Mouse (Mus musculus) cortical plate, adult 2 months (tissue): Measurements from ENCODE around the gene Tex261. TPM values are rescaled to one million over a fixed set of nuclear protein-coding genes. Genes with fewer than 3 reads are reported as not detected.

Experiments
- H3K27ac ChIP-seq: fragments of 200-500 bp; 2 replicates; pipeline ENCODE4 v1.5.1; 2012; ENCODE audit warnings: low read length, control low read depth, inconsistent platforms; ENCODE audit not compliant: insufficient read depth
- H3K4me1 ChIP-seq: fragments of 200-500 bp; 2 replicates; pipeline ENCODE4 v1.6.1; 2011; ENCODE audit warnings: low read length; ENCODE audit not compliant: control insufficient read depth, insufficient read depth
- H3K4me3 ChIP-seq: fragments of 200-500 bp; 2 replicates; pipeline ENCODE4 v1.5.1; 2011; ENCODE audit warnings: mild to moderate bottlenecking, low read length, control low read depth; ENCODE audit not compliant: insufficient read depth
- CTCF ChIP-seq: fragments of 200-500 bp; IDR thresholded peaks from 2 replicates; pipeline ENCODE4 v1.5.1; 2011; ENCODE audit warnings: mild to moderate bottlenecking, control low read depth, low read length; ENCODE audit not compliant: insufficient read depth; ENCODE audit errors: extremely low read depth
- POLR2A ChIP-seq: fragments of 200-500 bp; IDR thresholded peaks from 2 replicates; pipeline ENCODE4 v1.6.1; 2011; ENCODE audit warnings: mild to moderate bottlenecking, low read length, control low read depth; ENCODE audit not compliant: insufficient read depth; ENCODE audit errors: extremely low read depth
- polyA plus RNA-seq: library from polyadenylated mRNA; depleted of rRNA; stranded (reverse); fragments of >200 nt; gene quantifications from 2 replicates; pipeline ENCODE4 v1.2.3, GENCODE M21; 2012; rRNA removed

The Tex261 gene
- polyA plus RNA-seq, 1 experiment, result 39.8 TPM

DNA sequence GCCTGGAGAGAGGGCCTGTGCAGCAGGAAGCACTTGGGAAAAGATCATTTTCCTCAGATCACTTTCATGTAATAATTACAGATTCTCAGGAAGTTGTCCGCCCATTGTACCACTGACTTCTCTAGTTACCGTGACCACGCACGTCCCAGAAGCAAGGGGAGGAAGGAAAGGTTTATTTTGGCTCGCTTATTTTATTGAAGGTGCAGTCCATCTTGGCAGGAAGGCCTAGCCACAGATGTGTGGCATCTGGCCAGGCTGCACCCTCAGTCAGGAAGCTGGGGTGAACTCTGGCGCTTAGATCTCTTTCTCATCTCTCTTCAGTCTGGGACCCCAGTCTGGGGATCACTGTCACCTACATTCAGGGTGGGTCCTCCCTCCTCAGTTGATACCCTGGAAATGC lies 37.0 kb downstream of the Tex261 start:
- no peak for TF ChIP-seq POLR2A
- TF ChIP-seq CTCF, result no peak
- H3K4me3 ChIP-seq, result no peak overlapping the region
- H3K27ac ChIP-seq, result no peak overlapping the region
- H3K4me1 ChIP-seq, result no peaks in the 10 kb centered on the region

DNA sequence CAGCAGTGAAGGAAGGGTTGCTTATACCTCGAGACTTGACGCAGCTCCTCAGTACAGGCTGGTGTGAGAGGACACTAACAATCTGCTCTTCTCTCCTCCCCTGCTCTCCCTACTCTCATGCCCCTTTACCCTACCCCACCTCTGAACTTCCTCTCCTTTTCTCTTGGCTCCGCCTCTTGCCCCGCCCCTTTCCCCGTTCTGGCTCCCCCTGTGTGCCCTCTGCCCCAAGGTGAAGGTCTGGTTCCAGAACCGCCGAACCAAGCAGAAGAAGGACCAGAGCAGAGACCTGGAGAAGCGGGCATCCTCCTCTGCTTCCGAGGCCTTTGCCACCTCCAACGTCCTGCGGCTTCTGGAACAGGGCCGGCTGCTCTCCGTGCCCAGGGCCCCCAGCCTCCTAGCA lies 38.3 kb downstream of the Tex261 start:
- H3K27ac ChIP-seq, result no peak overlapping the region
- H3K4me3 ChIP-seq, result no peak overlapping the region
- H3K4me1 ChIP-seq, result no peaks in the 10 kb centered on the region
- no peak for TF ChIP-seq POLR2A
- no peak for TF ChIP-seq CTCF

DNA sequence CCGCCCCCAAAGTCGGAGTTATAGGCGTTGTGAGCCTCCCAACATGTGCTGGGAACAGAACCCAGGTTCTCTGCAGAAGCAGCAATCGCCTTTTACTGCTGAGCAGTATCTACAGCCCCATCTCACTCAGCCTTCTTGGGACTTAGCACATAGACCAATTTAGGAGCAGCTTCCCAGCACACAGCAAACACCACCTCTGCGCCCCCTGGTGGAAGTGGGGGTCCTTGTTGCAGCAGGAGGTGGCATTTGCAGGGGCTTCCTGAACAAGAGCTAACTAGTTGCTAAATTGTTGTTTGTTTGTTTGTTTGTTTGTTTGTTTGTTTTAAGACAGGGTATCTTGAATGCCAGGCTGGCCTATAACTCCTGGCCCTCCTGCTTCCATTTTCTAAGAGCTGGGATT lies 44.5 kb downstream of the Tex261 start:
- TF ChIP-seq CTCF, result peak; percentile 54
- no peak for TF ChIP-seq POLR2A
- no peak overlapping the region for H3K27ac ChIP-seq
- no peak overlapping the region for H3K4me3 ChIP-seq
- H3K4me1 ChIP-seq, result no peaks in the 10 kb centered on the region

DNA sequence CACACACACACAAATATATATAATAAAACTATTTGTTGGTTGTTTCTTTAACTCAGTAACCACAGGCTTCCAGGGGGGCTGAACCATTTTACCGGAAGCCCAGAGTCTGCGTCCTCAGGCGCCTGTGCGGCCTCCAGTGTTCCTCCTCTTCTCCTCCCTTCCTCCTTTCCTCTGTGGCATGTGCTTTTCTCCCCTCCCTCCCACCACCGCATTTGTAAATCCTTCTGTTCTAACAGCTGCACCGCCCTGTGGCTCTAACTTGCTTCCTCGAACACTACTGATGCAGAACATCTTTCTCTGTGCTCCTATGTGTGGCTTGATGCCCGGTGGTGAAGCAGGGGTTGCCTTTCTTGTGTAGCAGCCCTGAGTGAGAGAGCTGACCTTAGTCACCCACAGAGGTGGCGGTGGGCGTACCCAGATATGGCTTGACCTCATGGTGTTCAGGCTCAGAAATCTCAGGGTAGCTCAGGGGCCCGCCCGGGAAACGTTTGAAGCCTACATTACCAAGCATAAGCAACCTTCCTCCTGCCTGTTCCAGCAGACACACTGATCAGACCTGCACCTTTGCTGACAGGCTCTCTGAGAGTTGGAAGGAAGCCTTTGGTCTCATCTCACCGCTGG lies 46.2 kb downstream of the Tex261 start:
- H3K4me3 ChIP-seq, result no peak overlapping the region
- no peaks in the 10 kb centered on the region for H3K4me1 ChIP-seq
- no peak for TF ChIP-seq CTCF
- H3K27ac ChIP-seq, result no peak overlapping the region

DNA sequence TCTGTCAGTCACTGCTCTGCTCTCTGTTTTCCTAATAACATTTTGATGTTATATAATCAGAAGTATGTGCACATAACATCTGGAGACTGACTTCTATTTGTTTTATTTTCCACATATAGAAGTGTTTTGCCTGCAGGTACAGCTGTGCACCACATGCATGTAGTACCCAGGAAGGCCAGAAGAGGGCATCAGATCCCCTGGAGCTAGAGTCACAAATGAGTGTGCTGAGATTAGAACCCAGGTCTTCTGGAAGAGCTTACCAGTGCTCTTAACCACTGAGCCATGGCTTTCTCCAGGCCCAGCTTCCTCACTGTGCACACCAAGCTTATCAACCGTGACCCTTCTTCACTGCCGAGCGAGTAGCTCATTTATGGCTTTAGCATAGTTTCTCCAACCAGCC lies 47.1 kb downstream of the Tex261 start:
- Histone ChIP-seq H3K4me3 (no peak overlapping the region), H3K4me1 (no peaks in the 10 kb centered on the region), H3K27ac (no peak overlapping the region)
- TF ChIP-seq POLR2A (no peak), CTCF (peak; percentile 39)

DNA sequence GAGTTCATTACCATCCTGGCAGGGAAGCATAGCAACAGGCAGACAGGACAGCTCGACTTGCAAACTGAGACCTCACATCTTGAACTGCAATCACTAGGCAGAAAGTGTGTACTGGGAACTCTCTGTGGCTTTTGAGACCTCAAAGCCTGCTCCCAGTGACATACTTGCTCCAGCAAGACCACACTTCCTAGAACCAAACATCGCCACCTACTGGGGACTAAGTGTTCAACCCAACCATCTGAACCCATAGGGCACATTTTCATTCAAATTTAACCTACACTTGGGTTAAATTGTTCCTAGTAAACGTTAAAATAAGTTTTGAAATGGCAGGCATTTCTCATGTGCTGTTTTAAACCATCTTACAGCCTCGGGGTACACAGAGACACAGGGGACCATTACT lies 48.4 kb downstream of the Tex261 start:
- H3K4me1 ChIP-seq, result no peaks in the 10 kb centered on the region
- no peak overlapping the region for H3K4me3 ChIP-seq
- H3K27ac ChIP-seq, result no peak overlapping the region
- TF ChIP-seq CTCF (no peak), POLR2A (no peak)

DNA sequence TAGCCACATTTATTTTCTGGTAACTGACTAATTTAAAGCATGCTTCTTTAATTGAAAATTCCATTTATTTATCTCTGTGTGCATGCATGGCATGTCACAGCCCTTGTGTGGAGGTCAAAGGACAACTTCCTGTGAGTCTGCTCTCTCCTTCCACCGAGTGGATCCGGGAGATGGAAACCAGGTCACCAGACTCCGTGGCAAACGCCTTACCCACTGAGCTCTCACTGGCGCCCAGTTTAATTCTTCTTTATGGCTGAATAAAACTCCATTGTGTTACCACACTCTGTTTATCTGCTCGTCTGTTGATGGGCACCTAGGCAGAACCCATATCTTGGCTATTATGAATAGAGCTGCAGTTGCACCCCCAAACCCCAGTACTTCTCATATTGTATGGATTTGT lies 53.1 kb downstream of the Tex261 start:
- no peak for TF ChIP-seq POLR2A
- no peak for TF ChIP-seq CTCF
- Histone ChIP-seq H3K4me1 (no peaks in the 10 kb centered on the region), H3K4me3 (no peak overlapping the region), H3K27ac (no peak overlapping the region)

Other genes starting within 250 kb of the Tex261 start
- 0.79 and 1.9 TPM in 2 replicates for gene Actg2, start 239.5 kb downstream of the Tex261 start, polyA plus RNA-seq
- gene Stambp, start 203.1 kb downstream of the Tex261 start, polyA plus RNA-seq, result 36.4 and 37.4 TPM in 2 replicates
- gene Clec4f, start 119.6 kb downstream of the Tex261 start, polyA plus RNA-seq, result not detected in 2 replicates
- not detected in 2 replicates for gene Cd207, start 98.0 kb downstream of the Tex261 start, polyA plus RNA-seq
- not detected in 2 replicates for gene Vax2, start 64.5 kb downstream of the Tex261 start, polyA plus RNA-seq
- not detected in 2 replicates for gene Atp6v1b1, start 32.8 kb downstream of the Tex261 start, polyA plus RNA-seq
- gene Ankrd53, start 13.2 kb downstream of the Tex261 start, polyA plus RNA-seq, result not detected in 2 replicates
- 38.7 and 40.5 TPM in 2 replicates for gene Nagk, start 19.2 kb upstream of the Tex261 start, polyA plus RNA-seq
- gene Paip2b, start 55.9 kb upstream of the Tex261 start, polyA plus RNA-seq, result 41.4 and 44.5 TPM in 2 replicates
- gene Zfp638, start 91.3 kb upstream of the Tex261 start, polyA plus RNA-seq, result 50.8 and 58.4 TPM in 2 replicates
- 3.7 TPM in 2 replicates for gene Dysf, start 232.8 kb upstream of the Tex261 start, polyA plus RNA-seq